In the genomic region with DNA sequence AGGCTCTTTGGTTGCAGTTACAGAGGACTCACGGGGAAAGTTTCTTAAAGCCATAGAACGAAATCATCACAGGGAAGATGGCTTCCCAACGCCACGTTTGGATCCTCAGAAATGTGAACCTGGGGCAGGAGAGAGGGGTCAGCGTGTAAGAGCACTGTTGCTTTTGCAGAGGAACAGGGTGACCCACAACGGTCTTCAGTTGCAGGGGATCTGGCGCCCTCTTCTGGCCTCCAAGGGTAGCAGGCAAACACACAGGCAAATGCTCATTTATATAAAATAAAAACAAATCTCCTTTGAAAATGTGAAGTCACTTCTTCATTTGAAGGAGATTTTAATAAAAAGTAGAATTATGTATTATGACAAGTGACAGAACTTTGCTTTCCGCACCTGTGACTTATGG, we compare ENCODE assay signal across 9 mouse cellular contexts.
DNase-seq lines count a peak whose midpoint lies in the region; ATAC-seq and TF ChIP-seq lines count a peak whose summit lies in the region.
"Had no signal": no experiment of that assay in that cellular context is flagged by ENCODE, and none has a peak within 500 bp of the region (broad histone marks: within the 10 kb centered on the region; RNA-seq: fewer than 3 reads in every experiment).

No protein-coding gene starts in this region.

- peak; percentile 69 to 83 for TF ChIP-seq CTCF in CH12.LX (conservative IDR thresholded peaks at IDR 0.05 in 1 of 2, IDR thresholded peaks at IDR 0.05 in 1 of 2; ENCODE audit: low read depth in 2 of 2, low read length in 2 of 2)

- H3K4me3 ChIP-seq in hindbrain, embryonic 11.5 days (ENCODE audit: low read depth, low read length) = no peak overlapping the region
- H3K4me3 ChIP-seq in hindbrain, embryonic 12.5 days = no peak overlapping the region
- no peak overlapping the region for H3K4me3 ChIP-seq in CH12.LX (replicated peaks in 1 of 3; ENCODE audit: low read depth in 2 of 3, low read length in 2 of 3, poor library complexity in 1 of 3)
- H3K4me3 ChIP-seq in midbrain, embryonic 14.5 days (replicated peaks; ENCODE audit: low read depth, low read length) = no peak overlapping the region
- H3K4me3 ChIP-seq: lung, embryonic 15.5 days had no signal

- no peak for TF ChIP-seq POLR2A in CH12.LX (IDR thresholded peaks at IDR 0.05; ENCODE audit: low read depth, low read length)

- in situ Hi-C loops in CH12.LX (cut with MboI; ENCODE audit: low pct_ligation_motif_present, low pct_unique_long_range_greater_than_20kb, low sequenced_read_pairs) = loop anchor here (10.0 to 25.0 kb wide), 2 partner anchors 298 to 476 kb away; a partner anchor contains a TSS

- TF ChIP-seq RAD21 in CH12.LX (IDR thresholded peaks at IDR 0.05; ENCODE audit: low read depth, low read length) = peak; percentile 77

- H3K27me3 ChIP-seq in hindbrain, embryonic 11.5 days (ENCODE audit: control insufficient read depth, insufficient read depth, low read length) = no peaks in the 10 kb centered on the region
- peaks cover 3% of the 10 kb centered on the region; the same call in 1 of the 2 replicates for H3K27me3 ChIP-seq in hindbrain, embryonic 12.5 days
- peaks cover 8% of the 10 kb centered on the region for H3K27me3 ChIP-seq in CH12.LX (replicated peaks)
- H3K27me3 ChIP-seq in midbrain, embryonic 14.5 days (ENCODE audit: control insufficient read depth, insufficient read depth, low read length) = no peaks in the 10 kb centered on the region
- H3K27me3 ChIP-seq: lung, embryonic 15.5 days had no signal

- no peak for TF ChIP-seq EP300 in CH12.LX (IDR thresholded peaks at IDR 0.05; ENCODE audit: low read length)

- H3K79me2 ChIP-seq in CH12.LX (replicated peaks; ENCODE audit: control insufficient read depth, extremely low read depth, insufficient read depth, poor library complexity, severe bottlenecking) = no peaks in the 10 kb centered on the region

- no peaks in the 10 kb centered on the region for H3K4me1 ChIP-seq in hindbrain, embryonic 11.5 days (replicated peaks; ENCODE audit: control insufficient read depth, insufficient read depth, low read length)
- H3K4me1 ChIP-seq in hindbrain, embryonic 12.5 days = no peaks in the 10 kb centered on the region
- no peaks in the 10 kb centered on the region for H3K4me1 ChIP-seq in CH12.LX (ENCODE audit: control insufficient read depth in 1 of 2, insufficient read depth in 2 of 2)
- no peaks in the 10 kb centered on the region for H3K4me1 ChIP-seq in midbrain, embryonic 14.5 days (ENCODE audit: control insufficient read depth, insufficient read depth, low read length)

- dilution Hi-C loops in CH12.LX (cut with MboI; ENCODE audit: extremely low pct_ligation_motif_present, extremely low pct_unique_long_range_greater_than_20kb, low sequenced_read_pairs) = no loop called here

- no peaks in the 10 kb centered on the region for H3K36me3 ChIP-seq in hindbrain, embryonic 11.5 days (ENCODE audit: control insufficient read depth, insufficient read depth, low read length)
- H3K36me3 ChIP-seq in hindbrain, embryonic 12.5 days = no peaks in the 10 kb centered on the region
- no peaks in the 10 kb centered on the region for H3K36me3 ChIP-seq in CH12.LX (replicated peaks in 1 of 2; ENCODE audit: control insufficient read depth in 1 of 2, insufficient read depth in 1 of 2, low read length in 1 of 2)
- no peaks in the 10 kb centered on the region for H3K36me3 ChIP-seq in midbrain, embryonic 14.5 days (ENCODE audit: control insufficient read depth, insufficient read depth, low read length)
- H3K36me3 ChIP-seq: lung, embryonic 15.5 days had no signal

- H3K9ac ChIP-seq in hindbrain, embryonic 11.5 days (ENCODE audit: low read depth, low read length) = no peak overlapping the region
- H3K9ac ChIP-seq in hindbrain, embryonic 12.5 days = no peak overlapping the region
- H3K9ac ChIP-seq in CH12.LX (ENCODE audit: insufficient read depth, low read depth) = no peak overlapping the region
- no peak overlapping the region for H3K9ac ChIP-seq in midbrain, embryonic 14.5 days (replicated peaks; ENCODE audit: low read length)
- H3K9ac ChIP-seq: lung, embryonic 15.5 days had no signal

- WGBS in hindbrain, embryonic 11.5 days = 18% methylated on average over 8 of the region's 8 CpGs
- 16% methylated on average over 8 of the region's 8 CpGs for WGBS in hindbrain, embryonic 12.5 days
- WGBS in midbrain, embryonic 14.5 days = 17% methylated on average over 8 of the region's 8 CpGs

- ATAC-seq in hindbrain, embryonic 11.5 days (ENCODE audit: low FRiP score) = no peak
- no peak for ATAC-seq in hindbrain, embryonic 12.5 days (ENCODE audit: low FRiP score)
- no peak for ATAC-seq in midbrain, embryonic 14.5 days (ENCODE audit: low FRiP score, low TSS enrichment)

- no peak overlapping the region for H3K4me2 ChIP-seq in hindbrain, embryonic 11.5 days (replicated peaks; ENCODE audit: low read depth, low read length)
- no peak overlapping the region for H3K4me2 ChIP-seq in hindbrain, embryonic 12.5 days (replicated peaks)
- H3K4me2 ChIP-seq in CH12.LX (ENCODE audit: insufficient read depth, low read depth, poor library complexity, severe bottlenecking) = no peak overlapping the region
- no peak overlapping the region for H3K4me2 ChIP-seq in midbrain, embryonic 14.5 days (ENCODE audit: low read length)
- H3K4me2 ChIP-seq: lung, embryonic 15.5 days had no signal

- no peaks in the 10 kb centered on the region for H3K9me3 ChIP-seq in hindbrain, embryonic 11.5 days (ENCODE audit: control insufficient read depth, low read length)
- no peaks in the 10 kb centered on the region for H3K9me3 ChIP-seq in hindbrain, embryonic 12.5 days (replicated peaks)
- peaks cover 3% of the 10 kb centered on the region for H3K9me3 ChIP-seq in CH12.LX (replicated peaks; ENCODE audit: low read length)
- H3K9me3 ChIP-seq in midbrain, embryonic 14.5 days (ENCODE audit: control insufficient read depth, low read length) = no peaks in the 10 kb centered on the region
- H3K9me3 ChIP-seq: lung, embryonic 15.5 days had no signal

- no peak overlapping the region for H3K27ac ChIP-seq in hindbrain, embryonic 11.5 days (ENCODE audit: low read depth, low read length)
- H3K27ac ChIP-seq in hindbrain, embryonic 12.5 days = no peak overlapping the region
- H3K27ac ChIP-seq in CH12.LX (ENCODE audit: insufficient read depth, low read depth) = no peak overlapping the region
- no peak overlapping the region for H3K27ac ChIP-seq in midbrain, embryonic 14.5 days (replicated peaks; ENCODE audit: low read depth, low read length)
- H3K27ac ChIP-seq: lung, embryonic 15.5 days had no signal

- peak; percentile 78 for DNase-seq in hindbrain, embryonic 11.5 days (ENCODE audit: low spot score)
- peak; percentile 56 for DNase-seq in CH12.LX (ENCODE audit: extremely low read depth)
- DNase-seq in c-Kit-positive CD71-positive TER-119-positive erythroid progenitor cells, embryonic 14.5 days (ENCODE audit: low spot score) = peak; percentile 16
- DNase-seq in frontal cortex, postnatal 36 days (ENCODE audit: low spot score in 2 of 2) = peak; percentile 42 to 61
- peak; percentile 31 to 83 for DNase-seq in layer of hippocampus, postnatal 25 days (ENCODE audit: extremely low spot score in 1 of 2, low spot score in 1 of 2)
- DNase-seq in midbrain, embryonic 14.5 days = peak; percentile 86
- peak; percentile 25 for DNase-seq in urinary bladder, postnatal 10 days (ENCODE audit: low spot score)

TF ChIP-seq in CH12.LX, 34 proteins besides CTCF, POLR2A, EP300 and RAD21:
- TF ChIP-seq ZC3H11A (IDR thresholded peaks at IDR 0.05; ENCODE audit: low read depth, low read length) (peak; percentile 55; the same call in 1 of the 2 replicates), SIN3A (IDR thresholded peaks at IDR 0.05; ENCODE audit: low read length) (no peak), ZNF384 (IDR thresholded peaks at IDR 0.05; ENCODE audit: low read depth, low read length) (no peak), SMC3 (IDR thresholded peaks at IDR 0.05; ENCODE audit: low read depth, low read length) (peak; percentile 80), JUN (IDR thresholded peaks at IDR 0.05; ENCODE audit: insufficient read depth, low read depth, low read length) (no peak), MAZ (IDR thresholded peaks at IDR 0.05; ENCODE audit: low read depth, low read length) (no peak), POLR2AphosphoS2 (IDR thresholded peaks at IDR 0.05; ENCODE audit: low read depth, low read length) (no peak), ZMIZ1 (IDR thresholded peaks at IDR 0.05; ENCODE audit: low read depth, low read length) (no peak), NELFE (IDR thresholded peaks at IDR 0.05; ENCODE audit: low read depth, low read length) (no peak), TBP (conservative IDR thresholded peaks at IDR 0.05; ENCODE audit: low read depth, low read length) (no peak), MEF2A (IDR thresholded peaks at IDR 0.05; ENCODE audit: borderline replicate concordance, low read depth, low read length) (no peak), UBTF (IDR thresholded peaks at IDR 0.05; ENCODE audit: low read depth, low read length) (no peak), ETS1 (conservative IDR thresholded peaks at IDR 0.05; ENCODE audit: low read depth, low read length) (no peak), CHD2 (IDR thresholded peaks at IDR 0.05; ENCODE audit: low read length) (no peak), USF1 (IDR thresholded peaks at IDR 0.05; ENCODE audit: low read depth, low read length) (no peak), MAX (IDR thresholded peaks at IDR 0.05; ENCODE audit: low read length) (no peak), JUND (conservative IDR thresholded peaks at IDR 0.05; ENCODE audit: low read depth, low read length) (no peak)
TF ChIP-seq in CH12.LX: peak in this region for 2.

Comparison
In these comparisons a context has a peak if more than half of its experiments do, and no peak if none do; other contexts are left out.
1. DNase-seq: peak in every context shown above with its lines; median percentile 86 in midbrain, embryonic 14.5 days; 78 in hindbrain, embryonic 11.5 days; 57 in layer of hippocampus, postnatal 25 days; 56 in CH12.LX; 52 in frontal cortex, postnatal 36 days; 25 in urinary bladder, postnatal 10 days; 16 in c-Kit-positive CD71-positive TER-119-positive erythroid progenitor cells, embryonic 14.5 days.